Mouse (Mus musculus) lung, embryonic 16.5 days (tissue): ENCODE data around the gene Kif26b. TPM values are rescaled to one million over a fixed set of nuclear protein-coding genes. Genes with fewer than 3 reads are reported as not detected.

Source experiments
- ATAC-seq: fragments of 200-750 bp; cut with Nextera tagmentation; 2 replicates; pipeline ENCODE4 v1.8.0; 2017; ENCODE audit warnings: low read depth, mild to moderate bottlenecking, moderate library complexity
- H3K27ac ChIP-seq: fragments of 300-500 bp; sonication (generic); 2 replicates; pipeline ENCODE4 v1.5.1; 2014; ENCODE audit warnings: mild to moderate bottlenecking, control low read depth, low read length
- H3K27me3 ChIP-seq: fragments of 300-500 bp; sonication (generic); 2 replicates; pipeline ENCODE4 v1.6.1; 2014; ENCODE audit warnings: low read depth, low read length, mixed read lengths; ENCODE audit not compliant: control insufficient read depth, insufficient read depth
- H3K36me3 ChIP-seq: fragments of 300-500 bp; sonication (generic); 2 replicates; pipeline ENCODE4 v1.6.1; 2014; ENCODE audit warnings: low read length; ENCODE audit not compliant: control insufficient read depth, insufficient read depth
- H3K4me1 ChIP-seq: fragments of 300-500 bp; sonication (generic); replicated peaks from 2 replicates; pipeline ENCODE4 v1.6.1; 2014; ENCODE audit warnings: low read length, mixed read lengths; ENCODE audit not compliant: control insufficient read depth, insufficient read depth
- H3K4me2 ChIP-seq: fragments of 300-500 bp; sonication (generic); 2 replicates; pipeline ENCODE4 v1.6.1; 2014; ENCODE audit warnings: low read depth, low read length, control low read depth
- H3K4me3 ChIP-seq: fragments of 300-500 bp; sonication (generic); 2 replicates; pipeline ENCODE4 v1.5.1; 2014; ENCODE audit warnings: mild to moderate bottlenecking, low read length, control low read depth
- H3K9ac ChIP-seq: fragments of 300-500 bp; sonication (generic); 2 replicates; pipeline ENCODE4 v1.6.1; 2014; ENCODE audit warnings: low read length, control low read depth
- H3K9me3 ChIP-seq: fragments of 300-500 bp; sonication (generic); 2 replicates; pipeline ENCODE4 v1.6.1; 2016; ENCODE audit warnings: low read length; ENCODE audit not compliant: control insufficient read depth
- WGBS: fragments of 180-500 bp; shearing (Covaris S2); extraction: QIAGEN DNeasy Blood & Tissue Kit; methylation state at CpG from one replicate; pipeline ENCODE4 v1.1.7; 2014; 5-methylcytosine and 5-hydroxymethylcytosine counted together
- polyA plus RNA-seq: library from polyadenylated mRNA; unstranded; fragments of >200 nt; fragmentation: Nextera tagmentation; extraction: Ambion mirVana; gene quantifications from 2 replicates; pipeline ENCODE4 v1.2.1, GENCODE M21; 2015

The Kif26b gene
- polyA plus RNA-seq, 1 experiment from 2014 or later, result 0.68 TPM

- Histone ChIP-seq H3K4me1 (0 out of 2 replicates have a peak, but pooled peaks cover 3% of the 10 kb centered on the region), H3K4me2 (no peak overlapping the region), H3K27ac (no peak overlapping the region), H3K27me3 (no peaks in the 10 kb centered on the region), H3K9me3 (no peaks in the 10 kb centered on the region), H3K4me3 (no peak overlapping the region), H3K9ac (no peak overlapping the region), H3K36me3 (no peaks in the 10 kb centered on the region)
- WGBS, result 66% methylated on average over 8 of the region's 8 CpGs
- no peak for ATAC-seq
Observed at GRCm38 (mm10) chr1:178860671-178861391, 331.9 kb downstream of the Kif26b start.

DNA sequence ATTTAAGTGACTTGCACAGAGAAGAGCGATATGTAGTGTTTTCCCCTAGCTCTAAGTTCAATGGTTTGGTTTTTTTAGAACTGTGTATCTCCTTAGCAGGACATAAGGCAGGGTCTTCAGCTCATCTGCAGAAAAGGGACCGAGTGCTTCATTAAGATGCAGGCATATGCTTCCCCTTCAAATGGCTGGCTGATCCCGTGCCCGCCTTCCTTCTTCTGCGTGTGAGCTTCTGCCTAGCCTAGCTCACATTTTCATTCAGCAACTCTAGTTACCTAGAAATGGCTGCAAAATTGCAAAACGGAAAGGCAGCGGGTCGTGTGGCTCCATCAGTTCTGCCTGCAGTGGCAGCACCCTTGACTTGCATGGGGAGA lies 332.5 kb downstream of the Kif26b start:
- Histone ChIP-seq H3K9me3 (no peaks in the 10 kb centered on the region), H3K4me2 (no peak overlapping the region), H3K27ac (no peak overlapping the region), H3K36me3 (no peaks in the 10 kb centered on the region), H3K4me1 (0 out of 2 replicates have a peak, but pooled peaks cover 3% of the 10 kb centered on the region), H3K9ac (no peak overlapping the region), H3K4me3 (no peak overlapping the region), H3K27me3 (no peaks in the 10 kb centered on the region)
- WGBS, result 80% methylated on average over 8 of the region's 8 CpGs
- ATAC-seq, result no peak

DNA sequence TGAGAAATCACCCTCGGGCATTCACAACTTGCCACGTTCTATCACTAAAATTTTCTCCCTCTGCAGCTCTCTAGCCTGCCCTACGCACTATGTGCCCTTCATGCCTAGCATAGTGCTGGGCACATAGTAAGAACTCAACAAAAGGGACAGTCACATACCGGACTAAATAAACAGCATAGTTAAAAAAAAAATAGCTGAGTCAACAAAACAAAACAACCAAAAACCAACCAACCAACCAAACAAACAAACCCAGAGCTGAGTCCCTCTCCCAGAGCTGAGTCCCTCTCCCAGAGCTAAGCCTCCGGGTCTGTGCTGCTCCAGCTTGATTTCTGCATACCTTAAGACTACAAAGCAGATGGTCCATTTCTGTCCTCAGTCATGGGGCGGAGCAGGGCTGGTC lies 334.8 kb downstream of the Kif26b start:
- WGBS, result 76% methylated on average over 6 of the region's 6 CpGs
- Histone ChIP-seq H3K4me1 (0 out of 2 replicates have a peak, but pooled peaks cover 3% of the 10 kb centered on the region), H3K9ac (no peak overlapping the region), H3K36me3 (no peaks in the 10 kb centered on the region), H3K27me3 (no peaks in the 10 kb centered on the region), H3K9me3 (no peaks in the 10 kb centered on the region), H3K27ac (no peak overlapping the region), H3K4me2 (no peak overlapping the region), H3K4me3 (no peak overlapping the region)
- ATAC-seq, result no peak

DNA sequence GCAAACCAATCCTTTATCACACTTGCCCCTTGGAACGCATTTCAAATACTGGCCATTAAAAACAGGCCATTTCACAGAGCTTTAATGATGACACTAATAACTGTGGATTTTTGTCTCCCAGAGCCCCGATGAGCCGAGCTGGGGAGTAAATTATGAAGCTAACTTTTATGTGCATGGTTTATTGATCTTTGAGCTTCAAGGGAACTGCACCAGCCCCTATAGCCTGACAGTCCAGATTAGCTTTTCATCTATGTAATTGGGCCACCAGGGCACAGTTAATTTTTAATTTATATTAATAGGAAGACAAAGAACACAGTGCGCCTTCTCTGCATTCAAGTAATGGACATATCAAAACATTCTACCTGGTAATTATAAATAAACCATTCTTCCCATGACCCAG lies 335.4 kb downstream of the Kif26b start:
- Histone ChIP-seq H3K4me2 (no peak overlapping the region), H3K36me3 (no peaks in the 10 kb centered on the region), H3K9me3 (no peaks in the 10 kb centered on the region), H3K27ac (no peak overlapping the region), H3K4me1 (0 out of 2 replicates have a peak, but pooled peaks cover 3% of the 10 kb centered on the region), H3K9ac (no peak overlapping the region), H3K4me3 (no peak overlapping the region), H3K27me3 (no peaks in the 10 kb centered on the region)
- WGBS, result 85% methylated on average over 4 of the region's 4 CpGs
- no peak for ATAC-seq

DNA sequence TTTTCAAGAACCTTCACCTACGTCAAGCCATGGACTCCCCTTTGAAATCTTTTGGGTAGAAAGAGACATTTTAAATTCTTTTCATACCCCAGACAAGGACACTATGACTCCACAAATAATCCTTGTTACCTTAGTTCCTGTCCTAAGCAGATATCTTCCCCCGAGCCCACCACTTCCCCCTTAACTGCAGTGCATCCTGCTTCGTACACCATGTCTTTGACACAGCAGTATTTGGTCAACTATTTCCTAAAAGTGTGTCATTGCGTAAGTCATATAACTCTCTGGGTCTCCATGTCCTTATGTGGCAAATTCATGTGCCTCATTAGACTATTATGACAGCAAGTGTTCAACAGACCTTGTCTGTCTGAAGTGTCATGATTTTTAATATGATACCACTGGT lies 337.8 kb downstream of the Kif26b start:
- no peaks in the 10 kb centered on the region for H3K9me3 ChIP-seq
- no peak for ATAC-seq
- no peaks in the 10 kb centered on the region for H3K27me3 ChIP-seq
- H3K4me2 ChIP-seq, result no peak overlapping the region
- H3K9ac ChIP-seq, result no peak overlapping the region
- no peak overlapping the region for H3K4me3 ChIP-seq
- no peaks in the 10 kb centered on the region for H3K36me3 ChIP-seq
- no peaks in the 10 kb centered on the region for H3K4me1 ChIP-seq
- H3K27ac ChIP-seq, result no peak overlapping the region
- 81% methylated on average over 4 of the region's 4 CpGs for WGBS

DNA sequence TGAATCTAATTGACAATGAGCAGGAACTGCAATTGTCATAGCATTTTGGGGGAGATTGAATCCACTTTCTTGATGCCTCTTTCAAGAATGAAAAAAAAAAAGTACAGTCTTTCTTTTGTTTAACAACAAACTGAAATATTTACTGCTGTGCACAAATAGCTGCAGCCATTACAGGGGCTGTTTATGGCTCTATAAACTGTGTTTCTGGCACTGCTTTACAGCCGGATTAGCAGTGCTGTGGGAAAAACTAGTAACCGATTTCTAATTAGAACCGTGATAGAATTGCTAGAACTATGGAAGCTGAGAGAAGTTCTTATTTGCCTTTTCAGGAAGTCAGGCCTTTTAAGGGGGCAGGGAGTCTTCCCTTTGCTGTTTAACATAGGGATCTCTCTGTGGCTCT lies 342.1 kb downstream of the Kif26b start:
- no peaks in the 10 kb centered on the region for H3K4me1 ChIP-seq
- no peak overlapping the region for H3K27ac ChIP-seq
- WGBS, result 63% methylated on average over 3 of the region's 3 CpGs
- ATAC-seq, result no peak
- H3K9ac ChIP-seq, result no peak overlapping the region
- H3K9me3 ChIP-seq, result no peaks in the 10 kb centered on the region
- no peaks in the 10 kb centered on the region for H3K27me3 ChIP-seq
- no peaks in the 10 kb centered on the region for H3K36me3 ChIP-seq
- no peak overlapping the region for H3K4me2 ChIP-seq
- no peak overlapping the region for H3K4me3 ChIP-seq

GRCm38 (mm10) chr1:178876926-178877325 lies 348.0 kb downstream of the Kif26b start:
- Histone ChIP-seq H3K4me2 (no peak overlapping the region), H3K9me3 (no peaks in the 10 kb centered on the region), H3K36me3 (no peaks in the 10 kb centered on the region), H3K27ac (no peak overlapping the region), H3K27me3 (no peaks in the 10 kb centered on the region), H3K4me1 (no peaks in the 10 kb centered on the region), H3K4me3 (no peak overlapping the region), H3K9ac (no peak overlapping the region)
- no peak for ATAC-seq
- WGBS, result 71% methylated on average over 2 of the region's 2 CpGs

DNA sequence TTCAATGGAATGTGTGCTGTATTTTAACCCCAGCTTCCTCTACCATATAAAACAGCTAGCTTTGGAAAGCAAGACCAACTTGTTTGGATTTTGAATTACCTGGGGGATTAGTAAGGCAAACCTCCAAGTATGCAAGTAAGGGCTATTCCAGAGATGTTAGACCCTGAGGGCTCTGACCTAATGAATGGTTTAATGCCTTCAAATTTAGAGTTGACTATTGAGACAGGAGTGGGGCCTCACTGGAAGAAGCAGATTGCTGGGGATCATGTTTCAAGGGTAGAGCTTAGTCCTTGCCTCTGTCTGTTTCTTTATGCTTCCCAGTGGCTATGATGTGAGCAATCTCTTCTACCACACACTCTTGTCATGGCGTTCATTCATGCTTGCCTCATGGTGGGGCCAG lies 349.8 kb downstream of the Kif26b start:
- WGBS, result 74% methylated on average over 1 of the region's 1 CpGs
- H3K36me3 ChIP-seq, result no peaks in the 10 kb centered on the region

DNA sequence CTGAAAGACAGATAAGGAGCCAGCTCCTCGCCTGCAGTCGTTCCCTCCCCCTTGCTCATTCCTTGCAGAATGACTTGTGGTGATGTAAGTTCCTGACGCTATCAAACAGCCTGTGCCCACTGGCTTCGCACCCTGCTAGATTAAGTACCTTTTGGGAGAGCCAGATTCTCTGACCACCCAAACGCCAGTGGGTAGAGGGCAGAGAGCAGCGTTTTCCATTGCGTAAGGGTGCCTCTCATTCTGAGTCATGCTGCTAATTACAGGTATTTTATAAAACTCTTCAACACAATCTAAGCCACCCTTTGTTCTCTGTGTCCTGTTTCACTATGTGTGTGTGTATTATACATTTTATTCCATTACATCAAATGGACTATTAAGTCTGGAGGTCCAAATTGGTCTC lies 352.0 kb downstream of the Kif26b start:
- Histone ChIP-seq H3K9me3 (no peaks in the 10 kb centered on the region), H3K36me3 (no peaks in the 10 kb centered on the region), H3K4me3 (no peak overlapping the region), H3K4me2 (no peak overlapping the region), H3K9ac (no peak overlapping the region), H3K4me1 (no peaks in the 10 kb centered on the region), H3K27ac (no peak overlapping the region), H3K27me3 (no peaks in the 10 kb centered on the region)
- WGBS, result 63% methylated on average over 7 of the region's 7 CpGs
- ATAC-seq, result no peak

More for the DNA sequence above, 349.8 kb downstream of the Kif26b start:
- Histone ChIP-seq H3K27ac (no peak overlapping the region), H3K4me2 (no peak overlapping the region), H3K27me3 (no peaks in the 10 kb centered on the region), H3K9me3 (no peaks in the 10 kb centered on the region), H3K4me1 (no peaks in the 10 kb centered on the region), H3K4me3 (no peak overlapping the region), H3K9ac (no peak overlapping the region)
- ATAC-seq, result no peak

DNA sequence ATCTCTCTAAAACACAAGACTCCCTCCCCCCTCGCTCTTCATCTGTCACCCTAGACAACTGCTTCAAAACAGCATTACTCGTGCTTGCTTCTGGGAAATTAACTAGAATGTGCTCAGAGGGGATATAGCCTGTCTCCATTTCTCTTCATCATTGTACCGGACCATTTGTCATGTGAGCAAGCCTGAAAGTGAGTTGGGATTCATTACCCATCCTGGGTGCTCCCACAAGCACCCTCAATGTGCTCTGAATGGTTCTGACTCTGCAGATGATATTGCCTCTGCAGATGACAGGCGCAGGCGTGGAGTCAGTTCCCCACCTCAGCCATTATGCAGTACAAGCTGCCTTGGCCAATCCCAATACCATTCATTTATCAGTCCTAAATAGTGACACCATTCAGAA lies 357.7 kb downstream of the Kif26b start:
- Histone ChIP-seq H3K4me3 (no peak overlapping the region), H3K27ac (no peak overlapping the region), H3K9ac (no peak overlapping the region), H3K27me3 (no peaks in the 10 kb centered on the region), H3K9me3 (no peaks in the 10 kb centered on the region), H3K4me1 (no peaks in the 10 kb centered on the region), H3K4me2 (no peak overlapping the region), H3K36me3 (no peaks in the 10 kb centered on the region)
- ATAC-seq, result no peak
- 68% methylated on average over 5 of the region's 5 CpGs for WGBS
